Comparison of ENCODE assay signal across 27 mouse cellular contexts in genomic region chr14:22591186-22591585, GRCm38 (mm10).
A peak's percentile ranks its signal among the peaks of the same experiment; 100 is the strongest.
DNase-seq lines count a peak whose midpoint lies in the region; ATAC-seq and TF ChIP-seq lines count a peak whose summit lies in the region.
"Had no signal": no experiment of that assay in that cellular context is flagged by ENCODE, and none has a peak within 500 bp of the region (broad histone marks: within the 10 kb centered on the region; RNA-seq: fewer than 3 reads in every experiment).

No protein-coding gene starts in this region.

- H3K36me3 ChIP-seq in midbrain, embryonic 10.5 days: no peaks in the 10 kb centered on the region
- H3K36me3 ChIP-seq in midbrain, postnatal 0 days (ENCODE audit: insufficient read depth, low read length): no peaks in the 10 kb centered on the region
- H3K36me3 ChIP-seq in limb, embryonic 11.5 days (ENCODE audit: control insufficient read depth, insufficient read depth, low read length): no peaks in the 10 kb centered on the region
- H3K36me3 ChIP-seq in kidney, embryonic 15.5 days: no peaks in the 10 kb centered on the region
- H3K36me3 ChIP-seq: embryonic facial prominence, embryonic 12.5 days; embryonic facial prominence, embryonic 15.5 days; G1E; heart, embryonic 13.5 days; hindbrain, embryonic 12.5 days; hindbrain, embryonic 15.5 days; intestine, embryonic 15.5 days had no signal

- 0 out of 2 replicates have a peak, but pooled peaks cover 25% of the 10 kb centered on the region for H3K27me3 ChIP-seq in midbrain, embryonic 10.5 days (ENCODE audit: low read depth, poor library complexity, severe bottlenecking)
- no peaks in the 10 kb centered on the region for H3K27me3 ChIP-seq in midbrain, postnatal 0 days (ENCODE audit: insufficient read depth, low read length)
- no peaks in the 10 kb centered on the region for H3K27me3 ChIP-seq in limb, embryonic 11.5 days (ENCODE audit: control insufficient read depth, insufficient read depth, low read length)
- H3K27me3 ChIP-seq in kidney, embryonic 15.5 days: peaks cover 7% of the 10 kb centered on the region; the same call in 1 of the 2 replicates
- H3K27me3 ChIP-seq: CH12.LX; embryonic facial prominence, embryonic 12.5 days; embryonic facial prominence, embryonic 15.5 days; intestine, embryonic 15.5 days; Patski had no signal

- peak overlapping the region; percentile 39; the same call in 1 of the 2 replicates for H3K27ac ChIP-seq in midbrain, embryonic 10.5 days (replicated peaks)
- H3K27ac ChIP-seq in midbrain, postnatal 0 days (ENCODE audit: low read depth, low read length): no peak overlapping the region
- no peak overlapping the region for H3K27ac ChIP-seq in limb, embryonic 11.5 days (replicated peaks; ENCODE audit: low read depth, low read length)
- H3K27ac ChIP-seq in kidney, embryonic 15.5 days: no peak overlapping the region
- H3K27ac ChIP-seq: embryonic facial prominence, embryonic 12.5 days; embryonic facial prominence, embryonic 15.5 days; heart, embryonic 13.5 days; hindbrain, embryonic 12.5 days; hindbrain, embryonic 15.5 days; intestine, embryonic 15.5 days had no signal

- H3K9ac ChIP-seq in midbrain, postnatal 0 days (replicated peaks; ENCODE audit: low read length, poor library complexity, severe bottlenecking): no peak overlapping the region
- no peak overlapping the region for H3K9ac ChIP-seq in limb, embryonic 11.5 days (ENCODE audit: low read length)
- H3K9ac ChIP-seq in kidney, embryonic 15.5 days: no peak overlapping the region
- H3K9ac ChIP-seq: embryonic facial prominence, embryonic 12.5 days; embryonic facial prominence, embryonic 15.5 days; forebrain, postnatal 0 days; heart, embryonic 13.5 days; hindbrain, embryonic 12.5 days; hindbrain, embryonic 15.5 days; intestine, embryonic 15.5 days had no signal

- ATAC-seq in midbrain, postnatal 0 days (ENCODE audit: low FRiP score): no peak
- no peak for ATAC-seq in limb, embryonic 11.5 days (ENCODE audit: insufficient number of reproducible peaks, low FRiP score, low TSS enrichment, low read depth)
- no peak for ATAC-seq in kidney, embryonic 15.5 days (replicated peaks; ENCODE audit: low FRiP score)
- ATAC-seq: forebrain, embryonic 14.5 days; forebrain, postnatal 0 days; intestine, embryonic 15.5 days; Patski had no signal

- H3K4me2 ChIP-seq in midbrain, postnatal 0 days (ENCODE audit: low read depth, low read length, poor library complexity, severe bottlenecking): no peak overlapping the region
- H3K4me2 ChIP-seq in limb, embryonic 11.5 days (ENCODE audit: low read depth, severe bottlenecking): no peak overlapping the region
- no peak overlapping the region for H3K4me2 ChIP-seq in kidney, embryonic 15.5 days
- H3K4me2 ChIP-seq: embryonic facial prominence, embryonic 12.5 days; embryonic facial prominence, embryonic 15.5 days; heart, embryonic 13.5 days; hindbrain, embryonic 12.5 days; hindbrain, embryonic 15.5 days; intestine, embryonic 15.5 days had no signal

- H3K9me3 ChIP-seq in midbrain, embryonic 10.5 days (replicated peaks): no peaks in the 10 kb centered on the region
- no peaks in the 10 kb centered on the region for H3K9me3 ChIP-seq in midbrain, postnatal 0 days (ENCODE audit: low read length)
- H3K9me3 ChIP-seq in limb, embryonic 11.5 days (ENCODE audit: control insufficient read depth, low read length): no peaks in the 10 kb centered on the region
- H3K9me3 ChIP-seq in kidney, embryonic 15.5 days (replicated peaks): no peaks in the 10 kb centered on the region
- H3K9me3 ChIP-seq: embryonic facial prominence, embryonic 12.5 days; embryonic facial prominence, embryonic 15.5 days; heart, embryonic 13.5 days; hindbrain, embryonic 12.5 days; hindbrain, embryonic 15.5 days; intestine, embryonic 15.5 days had no signal

- no peak for TF ChIP-seq CTCF in midbrain, postnatal 0 days (IDR thresholded peaks at IDR 0.05)

- peak; percentile 26 for DNase-seq in embryo, embryonic 9.5 days (ENCODE audit: extremely low spot score)
- no peak for DNase-seq in embryo, embryonic 10 days (ENCODE audit: low spot score)
- DNase-seq in midbrain, embryonic 10.5 days (ENCODE audit: low spot score): no peak
- DNase-seq in midbrain, postnatal 0 days (ENCODE audit: low spot score): no peak
- DNase-seq in limb, embryonic 11.5 days (ENCODE audit: low spot score): peak; percentile 78
- no peak for DNase-seq in spleen, postnatal 10 days (ENCODE audit: low spot score in 2 of 2)
- DNase-seq: adrenal gland, postnatal 10 days; adrenal gland, postnatal 36 days; B cell, adult 2 months; cerebellum, adult 18-20 months; cerebellum, adult 9-10 months; cerebellum, postnatal 14 days; forebrain, postnatal 0 days; gastrocnemius, postnatal 10 days; gastrocnemius, postnatal 36 days; heart, postnatal 14 days had no signal

- peaks cover 41% of the 10 kb centered on the region for H3K4me1 ChIP-seq in midbrain, embryonic 10.5 days
- H3K4me1 ChIP-seq in midbrain, postnatal 0 days (ENCODE audit: insufficient read depth, low read length): no peaks in the 10 kb centered on the region
- H3K4me1 ChIP-seq in limb, embryonic 11.5 days (ENCODE audit: control insufficient read depth, insufficient read depth, low read length): peaks cover 30% of the 10 kb centered on the region
- peaks cover 30% of the 10 kb centered on the region for H3K4me1 ChIP-seq in kidney, embryonic 15.5 days
- H3K4me1 ChIP-seq: embryonic facial prominence, embryonic 15.5 days; hindbrain, embryonic 15.5 days; intestine, embryonic 15.5 days had no signal

- WGBS in midbrain, embryonic 10.5 days: 80% methylated on average over 2 of the region's 2 CpGs
- WGBS in midbrain, postnatal 0 days: 73% methylated on average over 2 of the region's 2 CpGs
- WGBS in limb, embryonic 11.5 days: 1% methylated on average over 2 of the region's 2 CpGs
- 29% methylated on average over 2 of the region's 2 CpGs for WGBS in kidney, embryonic 15.5 days

- no peak overlapping the region for H3K4me3 ChIP-seq in midbrain, embryonic 10.5 days
- H3K4me3 ChIP-seq in midbrain, postnatal 0 days (ENCODE audit: low read depth, low read length): no peak overlapping the region
- no peak overlapping the region for H3K4me3 ChIP-seq in limb, embryonic 11.5 days (ENCODE audit: low read depth, low read length)
- no peak overlapping the region for H3K4me3 ChIP-seq in kidney, embryonic 15.5 days (replicated peaks)
- H3K4me3 ChIP-seq: embryonic facial prominence, embryonic 12.5 days; embryonic facial prominence, embryonic 15.5 days; heart, embryonic 13.5 days; hindbrain, embryonic 12.5 days; hindbrain, embryonic 15.5 days; intestine, embryonic 15.5 days had no signal

Comparison
In these comparisons a context has a peak if more than half of its experiments do, and no peak if none do; other contexts are left out.
1. DNase-seq: peak in embryo, embryonic 9.5 days (single experiment) and limb, embryonic 11.5 days (single experiment); none in embryo, embryonic 10 days (single experiment), midbrain, embryonic 10.5 days (single experiment), midbrain, postnatal 0 days (single experiment) and spleen, postnatal 10 days (0 of 2).